Mouse (Mus musculus) heart, embryonic 13.5 days (tissue): ENCODE results near the gene 9130409I23Rik. TPM values are rescaled to one million over a fixed set of nuclear protein-coding genes. Genes with fewer than 3 reads are reported as not detected.
A peak's percentile ranks its signal among the peaks of the same experiment; 100 is the strongest.

ENCODE experiments used
- ATAC-seq: fragments of 200-750 bp; cut with Nextera tagmentation; 2 replicates; pipeline ENCODE4 v1.8.0; 2017; ENCODE audit warnings: moderate TSS enrichment; ENCODE audit not compliant: insufficient number of reproducible peaks, low FRiP score, low TSS enrichment; ENCODE audit errors: extremely low read depth
- H3K27ac ChIP-seq: fragments of 300-500 bp; sonication (generic); replicated peaks from 2 replicates; pipeline ENCODE4 v1.5.1; 2015; ENCODE audit warnings: moderate library complexity, mild to moderate bottlenecking, inconsistent platforms
- H3K27me3 ChIP-seq: fragments of 300-500 bp; sonication (generic); replicated peaks from 2 replicates; pipeline ENCODE4 v1.6.1; 2015; ENCODE audit warnings: mild to moderate bottlenecking, inconsistent platforms
- H3K36me3 ChIP-seq: fragments of 300-500 bp; sonication (generic); 2 replicates; pipeline ENCODE4 v1.6.1; 2015; ENCODE audit warnings: mild to moderate bottlenecking, inconsistent platforms
- H3K4me1 ChIP-seq: fragments of 300-500 bp; sonication (generic); 2 replicates; pipeline ENCODE4 v1.6.1; 2015; ENCODE audit warnings: inconsistent platforms
- H3K4me2 ChIP-seq: fragments of 300-500 bp; sonication (generic); 2 replicates; pipeline ENCODE4 v1.6.1; 2015; ENCODE audit warnings: inconsistent platforms, mild to moderate bottlenecking, moderate library complexity
- H3K4me3 ChIP-seq: fragments of 300-500 bp; sonication (generic); 2 replicates; pipeline ENCODE4 v1.5.1; 2015; ENCODE audit warnings: moderate library complexity, mild to moderate bottlenecking, inconsistent platforms
- H3K9ac ChIP-seq: fragments of 300-500 bp; sonication (generic); 2 replicates; pipeline ENCODE4 v1.6.1; 2015; ENCODE audit warnings: inconsistent platforms, mild to moderate bottlenecking, moderate library complexity
- H3K9me3 ChIP-seq: fragments of 300-500 bp; sonication (generic); 2 replicates; pipeline ENCODE4 v1.6.1; 2016; ENCODE audit warnings: inconsistent platforms
- WGBS: fragments of 180-500 bp; shearing (Covaris S2); methylation state at CpG from one replicate; pipeline ENCODE4 v1.1.7; 2015; ENCODE audit warnings: mixed read lengths; 5-methylcytosine and 5-hydroxymethylcytosine counted together
- polyA plus RNA-seq: library from polyadenylated mRNA; unstranded; fragments of >200 nt; fragmentation: Nextera tagmentation; extraction: Ambion mirVana; gene quantifications from 2 replicates; pipeline ENCODE4 v1.2.1, GENCODE M21; 2015

9130409I23Rik gene
- polyA plus RNA-seq: not detected in 2 replicates

- H3K4me3 ChIP-seq: no peak within 1 kb of the TSS
- H3K36me3 ChIP-seq: no peaks in the 10 kb centered on the region
- no peaks in the 10 kb centered on the region for H3K4me1 ChIP-seq
- H3K9me3 ChIP-seq: no peaks in the 10 kb centered on the region
- ATAC-seq: no peak
- peaks cover 8% of the 10 kb centered on the region; the same call in 1 of the 2 replicates for H3K27me3 ChIP-seq
- no peak within 1 kb of the TSS for H3K9ac ChIP-seq
- H3K27ac ChIP-seq: no peak within 1 kb of the TSS
- H3K4me2 ChIP-seq: no peak within 1 kb of the TSS
- WGBS: 75% methylated on average over 6 of the region's 6 CpGs
Observed at GRCm38 (mm10) chr1:181050937-181051336, at the start of gene 9130409I23Rik. 9130409I23Rik (plus strand) TSS chr1:181051237.

- no peak for ATAC-seq
- Histone ChIP-seq H3K27ac (no peak overlapping the region), H3K36me3 (no peaks in the 10 kb centered on the region), H3K4me3 (no peak overlapping the region), H3K4me2 (no peak overlapping the region), H3K27me3 (no peaks in the 10 kb centered on the region; the same call in 1 of the 2 replicates), H3K4me1 (peaks cover 6% of the 10 kb centered on the region), H3K9ac (no peak overlapping the region), H3K9me3 (no peaks in the 10 kb centered on the region)
- 68% methylated on average over 3 of the region's 3 CpGs for WGBS
Observed at GRCm38 (mm10) chr1:181001621-181002020, 49.4 kb upstream of the 9130409I23Rik start.

GRCm38 (mm10) chr1:181003790-181004189, 47.2 kb upstream of the 9130409I23Rik start:
- no peak for ATAC-seq
- WGBS: 73% methylated on average over 2 of the region's 2 CpGs
- no peaks in the 10 kb centered on the region for H3K36me3 ChIP-seq
- peaks cover 6% of the 10 kb centered on the region for H3K4me1 ChIP-seq
- H3K4me3 ChIP-seq: no peak overlapping the region
- H3K4me2 ChIP-seq: no peak overlapping the region
- H3K9me3 ChIP-seq: no peaks in the 10 kb centered on the region
- no peak overlapping the region for H3K9ac ChIP-seq
- no peaks in the 10 kb centered on the region; the same call in 1 of the 2 replicates for H3K27me3 ChIP-seq
- H3K27ac ChIP-seq: no peak overlapping the region

DNA sequence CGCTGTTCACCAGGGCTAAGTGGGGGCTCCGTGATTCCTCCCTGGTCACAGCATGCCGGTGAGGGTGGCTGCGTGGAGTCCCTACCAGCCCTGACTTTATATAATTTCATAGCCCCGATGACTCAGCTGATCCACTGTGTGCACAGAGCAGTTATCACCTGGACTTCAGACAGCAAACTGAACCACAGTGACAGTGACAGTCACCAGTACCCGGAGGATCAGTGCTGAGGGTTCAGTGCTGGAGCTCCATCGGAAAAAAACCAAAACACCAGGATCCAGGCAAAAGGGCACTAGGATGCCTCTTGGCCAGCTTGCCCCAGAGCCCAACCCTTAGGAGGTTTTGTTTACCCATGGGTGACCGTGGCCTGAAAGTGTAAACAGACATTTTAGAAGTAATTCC, 45.7 kb upstream of the 9130409I23Rik start:
- Histone ChIP-seq H3K9ac (no peak overlapping the region), H3K27me3 (no peaks in the 10 kb centered on the region; the same call in 1 of the 2 replicates), H3K4me2 (no peak overlapping the region), H3K9me3 (no peaks in the 10 kb centered on the region), H3K4me1 (peaks cover 19% of the 10 kb centered on the region), H3K36me3 (no peaks in the 10 kb centered on the region), H3K27ac (no peak overlapping the region), H3K4me3 (no peak overlapping the region)
- 75% methylated on average over 8 of the region's 8 CpGs for WGBS
- no peak for ATAC-seq

DNA sequence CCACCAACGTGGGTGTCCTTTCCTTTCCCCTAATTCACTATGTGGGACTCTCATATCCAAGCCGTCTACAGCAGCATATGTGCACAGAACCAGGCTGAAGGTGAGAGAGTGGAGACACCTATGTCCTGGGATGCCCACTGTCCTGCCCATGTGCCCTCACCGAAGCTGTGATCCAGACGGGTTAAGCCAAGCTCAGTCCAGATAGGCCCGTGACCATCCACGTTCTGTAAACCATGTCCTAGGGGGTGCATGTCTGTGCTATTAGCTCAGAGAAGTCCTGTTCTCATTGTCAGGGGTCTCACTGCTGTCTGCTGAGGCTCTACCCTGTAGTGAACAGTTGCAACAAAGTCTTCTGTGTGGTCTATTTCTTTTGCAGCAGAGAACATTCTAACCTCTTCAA, 43.2 kb upstream of the 9130409I23Rik start:
- Histone ChIP-seq H3K9ac (no peak overlapping the region), H3K9me3 (no peaks in the 10 kb centered on the region), H3K4me3 (no peak overlapping the region), H3K4me1 (peaks cover 19% of the 10 kb centered on the region), H3K27me3 (peaks cover 5% of the 10 kb centered on the region; the same call in 1 of the 2 replicates), H3K27ac (no peak overlapping the region), H3K4me2 (no peak overlapping the region), H3K36me3 (no peaks in the 10 kb centered on the region)
- 74% methylated on average over 6 of the region's 6 CpGs for WGBS
- ATAC-seq: no peak

GRCm38 (mm10) chr1:181008266-181008665, 42.8 kb upstream of the 9130409I23Rik start:
- H3K9me3 ChIP-seq: no peaks in the 10 kb centered on the region

DNA sequence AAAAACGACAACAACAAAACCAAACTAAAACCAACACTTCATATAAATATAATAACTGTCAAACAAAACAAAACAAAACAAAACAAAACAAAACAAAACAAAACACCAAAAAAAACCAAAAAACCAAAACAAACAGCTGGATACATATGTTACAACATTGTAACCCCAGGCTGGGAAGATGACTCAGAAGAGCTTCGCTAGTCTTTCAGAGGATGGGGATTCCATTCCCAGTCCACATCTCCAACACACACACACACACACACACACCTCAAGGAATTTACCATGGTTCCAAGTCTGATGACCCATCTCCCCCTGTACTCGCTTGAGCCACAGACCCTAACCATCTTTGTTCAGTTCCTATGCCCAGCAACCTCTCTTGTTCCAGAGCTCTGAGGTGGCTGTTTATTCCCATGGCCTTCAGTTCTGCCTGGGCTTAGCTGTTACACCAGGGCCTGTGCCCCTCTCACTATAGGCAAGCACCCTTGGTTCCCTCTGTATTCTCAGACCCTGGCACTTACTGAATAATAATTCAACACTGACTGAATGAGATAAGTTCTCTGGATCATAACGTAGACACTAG, 41.9 kb upstream of the 9130409I23Rik start:
- H3K4me3 ChIP-seq: no peak overlapping the region
- 0 out of 2 replicates have a peak overlapping the region, but pooled peaks have one; percentile 39 for H3K27ac ChIP-seq
- no peak overlapping the region for H3K4me2 ChIP-seq
- ATAC-seq: no peak
- 79% methylated on average over 4 of the region's 4 CpGs for WGBS
- no peaks in the 10 kb centered on the region for H3K9me3 ChIP-seq
- H3K4me1 ChIP-seq: peaks cover 19% of the 10 kb centered on the region
- H3K27me3 ChIP-seq: peaks cover 5% of the 10 kb centered on the region; the same call in 1 of the 2 replicates
- H3K9ac ChIP-seq: no peak overlapping the region
- H3K36me3 ChIP-seq: no peaks in the 10 kb centered on the region

More at GRCm38 (mm10) chr1:181008266-181008665, 42.8 kb upstream of the 9130409I23Rik start:
- no peak overlapping the region for H3K9ac ChIP-seq
- H3K36me3 ChIP-seq: no peaks in the 10 kb centered on the region
- H3K27ac ChIP-seq: no peak overlapping the region
- WGBS: 87% methylated on average over 2 of the region's 2 CpGs
- peaks cover 5% of the 10 kb centered on the region; the same call in 1 of the 2 replicates for H3K27me3 ChIP-seq
- no peak overlapping the region for H3K4me2 ChIP-seq
- H3K4me1 ChIP-seq: peaks cover 19% of the 10 kb centered on the region
- H3K4me3 ChIP-seq: no peak overlapping the region
- no peak for ATAC-seq

DNA sequence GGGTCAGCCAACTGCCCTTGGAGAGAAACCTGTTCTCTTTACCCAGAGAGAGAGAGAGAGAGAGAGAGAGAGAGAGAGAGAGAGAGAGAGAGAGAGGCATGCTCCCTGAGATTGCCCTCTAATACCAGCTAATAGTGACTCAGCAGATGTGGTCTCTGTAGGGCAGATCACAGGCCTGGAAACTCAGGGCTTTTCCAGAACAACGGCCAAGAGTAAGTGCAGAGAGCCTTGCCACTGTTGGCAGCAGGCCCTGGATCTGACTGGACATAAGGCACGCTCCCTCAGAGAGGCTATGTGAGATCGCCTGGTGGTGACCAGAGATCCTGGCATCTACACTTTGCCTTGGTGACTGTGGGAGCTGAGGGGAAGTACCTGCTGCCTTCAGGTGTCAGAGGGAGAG, 41.3 kb upstream of the 9130409I23Rik start:
- H3K27me3 ChIP-seq: peaks cover 5% of the 10 kb centered on the region; the same call in 1 of the 2 replicates
- H3K9ac ChIP-seq: 0 out of 2 replicates have a peak overlapping the region, but pooled peaks have one; percentile 1
- H3K4me1 ChIP-seq: peaks cover 21% of the 10 kb centered on the region
- no peak for ATAC-seq
- peak overlapping the region; percentile 13 for H3K27ac ChIP-seq
- no peak overlapping the region for H3K4me2 ChIP-seq
- no peak overlapping the region for H3K4me3 ChIP-seq
- no peaks in the 10 kb centered on the region for H3K9me3 ChIP-seq
- H3K36me3 ChIP-seq: no peaks in the 10 kb centered on the region
- WGBS: 32% methylated on average over 3 of the region's 3 CpGs

- ATAC-seq: no peak
- Histone ChIP-seq H3K4me2 (no peak overlapping the region), H3K36me3 (no peaks in the 10 kb centered on the region), H3K9me3 (no peaks in the 10 kb centered on the region), H3K27ac (peak overlapping the region; percentile 13), H3K27me3 (peaks cover 5% of the 10 kb centered on the region; the same call in 1 of the 2 replicates), H3K9ac (0 out of 2 replicates have a peak overlapping the region, but pooled peaks have one; percentile 1), H3K4me1 (peaks cover 27% of the 10 kb centered on the region), H3K4me3 (no peak overlapping the region)
- WGBS: 57% methylated on average over 4 of the region's 4 CpGs
Observed at GRCm38 (mm10) chr1:181010171-181010932, 40.7 kb upstream of the 9130409I23Rik start.

GRCm38 (mm10) chr1:181011601-181012000, 39.4 kb upstream of the 9130409I23Rik start:
- WGBS: 76% methylated on average over 5 of the region's 5 CpGs

DNA sequence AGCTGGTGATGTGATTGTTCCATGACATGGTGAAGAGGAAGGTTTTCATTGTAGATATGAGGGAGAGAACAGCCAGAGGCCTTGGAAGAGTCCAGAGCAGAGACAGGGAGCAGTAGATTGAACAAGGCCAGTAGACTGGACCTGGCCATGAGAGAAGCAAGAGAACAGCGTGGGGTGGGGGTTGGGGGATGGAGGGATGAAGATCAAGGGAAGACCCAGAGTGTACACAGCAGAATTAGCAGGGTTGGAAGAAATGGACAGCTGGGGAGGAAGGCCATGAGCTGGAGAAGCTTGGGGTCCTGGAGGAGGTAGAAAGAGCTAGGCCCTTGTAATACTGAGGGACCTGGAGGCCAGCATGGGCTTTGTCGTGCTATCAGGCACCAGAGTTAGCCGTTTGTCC, 38.6 kb upstream of the 9130409I23Rik start:
- 74% methylated on average over 3 of the region's 3 CpGs for WGBS
- Histone ChIP-seq H3K9me3 (no peaks in the 10 kb centered on the region), H3K9ac (no peak overlapping the region), H3K36me3 (no peaks in the 10 kb centered on the region), H3K27ac (no peak overlapping the region), H3K4me2 (no peak overlapping the region), H3K4me3 (no peak overlapping the region), H3K27me3 (0 out of 2 replicates have a peak, but pooled peaks cover 5% of the 10 kb centered on the region), H3K4me1 (peaks cover 41% of the 10 kb centered on the region)
- ATAC-seq: no peak

More at GRCm38 (mm10) chr1:181011601-181012000, 39.4 kb upstream of the 9130409I23Rik start:
- ATAC-seq: no peak
- no peak overlapping the region for H3K4me3 ChIP-seq
- peaks cover 5% of the 10 kb centered on the region; the same call in 1 of the 2 replicates for H3K27me3 ChIP-seq
- no peak overlapping the region for H3K4me2 ChIP-seq
- no peak overlapping the region for H3K9ac ChIP-seq
- H3K36me3 ChIP-seq: no peaks in the 10 kb centered on the region
- no peaks in the 10 kb centered on the region for H3K9me3 ChIP-seq
- no peak overlapping the region for H3K27ac ChIP-seq
- peaks cover 39% of the 10 kb centered on the region for H3K4me1 ChIP-seq
